Mouse (Mus musculus): ENCODE data around the gene Psmd14.

The Psmd14 gene

GRCm38 (mm10) chr2:61813106-61813505 lies 101.6 kb downstream of the Psmd14 start:
- DNase-seq (ENCODE audit: low spot score), result peak; percentile 40

- DNase-seq (ENCODE audit: low spot score), result no peak
These were observed 102.0 kb downstream of the Psmd14 start for GRCm38 (mm10) chr2:61813521-61813920.

- DNase-seq (ENCODE audit: low spot score), result peak; percentile 78
These were observed 103.3 kb downstream of the Psmd14 start for GRCm38 (mm10) chr2:61814548-61815473.

GRCm38 (mm10) chr2:61815583-61816313 lies 104.3 kb downstream of the Psmd14 start:
- DNase-seq (ENCODE audit: low spot score), result peak; percentile 74

- DNase-seq (ENCODE audit: low spot score), result no peak
These were observed 106.7 kb downstream of the Psmd14 start for GRCm38 (mm10) chr2:61818197-61818596.

GRCm38 (mm10) chr2:61820203-61820602 lies 108.7 kb downstream of the Psmd14 start:
- DNase-seq (ENCODE audit: low spot score), result no peak

GRCm38 (mm10) chr2:61823426-61824140 lies 112.1 kb downstream of the Psmd14 start:
- DNase-seq (ENCODE audit: low spot score), result no peak

- DNase-seq (ENCODE audit: low spot score), result no peak
These were observed 125.8 kb downstream of the Psmd14 start for GRCm38 (mm10) chr2:61837243-61837806.

Measured in embryo, embryonic 10.5 days (tissue).